Mouse (Mus musculus) C2C12 (cell line): ENCODE data around the gene Brpf1. TPM values are rescaled to one million over a fixed set of nuclear protein-coding genes. Genes with fewer than 3 reads are reported as not detected.

Experiments used
- H3K27me3 ChIP-seq: one replicate; pipeline ENCODE4 v1.6.1; 2011; ENCODE audit not compliant: control insufficient read depth, insufficient read depth, insufficient read length
- H3K36me3 ChIP-seq: one replicate; pipeline ENCODE4 v1.6.1; 2011; ENCODE audit not compliant: control insufficient read depth, insufficient read depth
- H3K4me3 ChIP-seq: one replicate; pipeline ENCODE4 v1.5.1; 2011; ENCODE audit warnings: mild to moderate bottlenecking, control low read depth; ENCODE audit not compliant: poor library complexity, insufficient read depth, severe bottlenecking
- H3K79me2 ChIP-seq: one replicate; pipeline ENCODE4 v1.6.1; 2011; ENCODE audit not compliant: control insufficient read depth, insufficient read depth
- H3K79me3 ChIP-seq: one replicate; pipeline ENCODE4 v1.6.1; 2011; ENCODE audit warnings: low read depth, control low read depth
- H3ac ChIP-seq: one replicate; pipeline ENCODE3; 2011; ENCODE audit warnings: low read depth; ENCODE audit not compliant: control insufficient read depth, insufficient read length
- CEBPB ChIP-seq: IDR thresholded peaks from one replicate; pipeline ENCODE4 v1.6.1; 2011; ENCODE audit warnings: low read depth, mild to moderate bottlenecking, control low read depth, moderate library complexity
- CTCF ChIP-seq: IDR thresholded peaks from one replicate; pipeline ENCODE4 v1.5.1; 2011; ENCODE audit not compliant: control insufficient read depth, insufficient read depth, insufficient read length
- FOSL1 ChIP-seq: IDR thresholded peaks from one replicate; pipeline ENCODE4 v1.8.0; 2011; ENCODE audit warnings: mild to moderate bottlenecking, low read length; ENCODE audit not compliant: poor library complexity, insufficient read depth, severe bottlenecking
- MAX ChIP-seq: IDR thresholded peaks from one replicate; pipeline ENCODE4 v1.6.1; 2011; ENCODE audit warnings: mild to moderate bottlenecking, control low read depth
- MYOD1 ChIP-seq: IDR thresholded peaks from one replicate; pipeline ENCODE4 v1.6.1; 2011; ENCODE audit warnings: low read depth; ENCODE audit not compliant: control insufficient read depth, insufficient read length
- MYOG ChIP-seq: IDR thresholded peaks from one replicate; pipeline ENCODE4 v1.6.1; 2011; ENCODE audit not compliant: control insufficient read depth, insufficient read length; ENCODE audit errors: extremely low read depth
- USF1 ChIP-seq: IDR thresholded peaks from one replicate; pipeline ENCODE4 v1.6.1; 2011; ENCODE audit warnings: low read depth, mild to moderate bottlenecking, control low read depth, moderate library complexity
- polyA plus RNA-seq: library from polyadenylated mRNA; unstranded; fragments of >200 nt; fragmentation: generic; extraction: Trizol; gene quantifications from one replicate; pipeline ENCODE4 v1.2.1, GENCODE M21; 2012; ENCODE audit warnings: missing spikeins

Brpf1 gene
- polyA plus RNA-seq, 1 experiment = 16.1 TPM

DNA sequence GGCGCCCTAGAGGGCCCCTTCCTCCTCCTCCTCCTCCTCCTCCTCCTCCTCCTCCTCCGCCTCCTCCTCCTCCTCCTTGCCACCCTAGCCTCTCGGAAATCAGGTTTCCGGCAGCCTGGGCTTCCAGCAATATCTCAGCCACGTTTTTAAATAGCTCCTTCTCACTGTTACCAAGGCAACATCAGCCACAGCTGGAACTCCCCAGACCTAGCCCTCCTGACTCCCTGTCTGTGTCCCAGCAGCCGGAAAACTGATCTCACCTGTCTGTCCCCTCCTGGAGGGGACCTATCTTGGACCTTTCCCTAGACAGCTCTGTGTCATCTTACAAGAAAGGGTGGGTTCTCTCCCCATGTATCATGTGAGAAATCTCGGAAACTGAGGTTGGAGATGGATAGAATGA is 35.4 kb downstream of the Brpf1 start:
- TF ChIP-seq CTCF (no peak), MAX (no peak), MYOD1 (no peak), CEBPB (no peak), MYOG (no peak), FOSL1 (no peak), USF1 (no peak)
- H3K36me3 ChIP-seq = peaks cover 17% of the 10 kb centered on the region
- H3ac ChIP-seq = no peak overlapping the region
- peaks cover 7% of the 10 kb centered on the region for H3K79me2 ChIP-seq
- no peak overlapping the region for H3K4me3 ChIP-seq
- H3K79me3 ChIP-seq = no peaks in the 10 kb centered on the region
- H3K27me3 ChIP-seq = no peaks in the 10 kb centered on the region

- Histone ChIP-seq H3ac (peak within 1 kb of the TSS; percentile 73), H3K79me3 (no peaks in the 10 kb centered on the region), H3K36me3 (peaks cover 7% of the 10 kb centered on the region), H3K4me3 (peak within 1 kb of the TSS; percentile 40), H3K27me3 (no peaks in the 10 kb centered on the region), H3K79me2 (peaks cover 7% of the 10 kb centered on the region)
- TF ChIP-seq MYOG = no peak
- no peak for TF ChIP-seq CEBPB
- no peak for TF ChIP-seq CTCF
- no peak for TF ChIP-seq FOSL1
- TF ChIP-seq USF1 = no peak
- no peak for TF ChIP-seq MAX
- TF ChIP-seq MYOD1 = no peak
Measured at GRCm38 (mm10) chr6:113343177-113344092, 36.5 kb downstream of the Brpf1 start, which contains the start of gene Camk1. Gene Camk1, minus strand, starts transcription at chr6:113343984.

DNA sequence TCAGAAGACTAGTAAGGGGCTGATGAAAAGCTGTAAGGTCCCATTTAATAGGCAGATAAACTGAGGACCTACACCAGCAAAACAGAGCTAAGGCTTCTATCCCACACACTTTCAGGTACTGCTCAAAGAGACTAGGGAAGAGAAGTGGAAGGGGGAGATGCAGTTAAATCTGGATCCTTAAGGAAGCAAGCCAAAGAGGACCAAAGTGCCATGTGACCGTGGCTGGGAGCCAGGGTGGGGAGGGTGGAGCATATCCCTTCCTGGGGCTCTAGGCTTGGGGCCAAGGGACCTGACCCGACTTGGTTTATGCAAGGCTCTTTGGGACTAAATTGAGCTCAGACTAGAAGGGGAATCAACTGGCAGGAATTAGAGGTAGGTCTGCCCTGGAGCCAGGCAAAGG is 37.4 kb downstream of the Brpf1 start:
- Histone ChIP-seq H3K79me3 (no peaks in the 10 kb centered on the region), H3K79me2 (peaks cover 7% of the 10 kb centered on the region), H3ac (no peak overlapping the region), H3K27me3 (no peaks in the 10 kb centered on the region), H3K4me3 (no peak overlapping the region), H3K36me3 (peaks cover 4% of the 10 kb centered on the region)
- TF ChIP-seq USF1 (peak; percentile 59), CEBPB (no peak), MYOD1 (no peak)

DNA sequence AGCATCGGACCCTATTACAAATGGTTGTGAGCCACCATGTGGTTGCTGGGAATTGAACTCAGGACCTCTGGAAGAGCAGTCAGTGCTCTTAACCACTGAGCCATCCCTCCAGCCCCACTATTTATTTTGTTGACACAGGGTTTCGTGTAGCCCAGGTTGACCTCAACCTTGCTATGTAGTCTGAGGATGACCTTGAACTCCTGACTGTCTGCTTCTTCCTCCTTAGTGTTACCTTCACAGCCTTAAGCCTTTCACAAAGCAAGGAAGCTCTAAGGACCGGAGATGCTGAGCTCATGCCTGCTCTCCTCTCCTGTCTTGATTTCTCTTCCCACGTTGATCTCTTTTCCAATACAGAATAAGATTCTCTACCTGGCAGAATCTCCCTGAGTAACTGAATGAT is 40.0 kb downstream of the Brpf1 start:
- peaks cover 7% of the 10 kb centered on the region for H3K79me2 ChIP-seq
- no peak overlapping the region for H3K4me3 ChIP-seq
- H3K79me3 ChIP-seq = no peaks in the 10 kb centered on the region
- H3ac ChIP-seq = no peak overlapping the region
- no peak for TF ChIP-seq MYOG
- no peak for TF ChIP-seq MAX
- H3K36me3 ChIP-seq = no peaks in the 10 kb centered on the region
- no peaks in the 10 kb centered on the region for H3K27me3 ChIP-seq

DNA sequence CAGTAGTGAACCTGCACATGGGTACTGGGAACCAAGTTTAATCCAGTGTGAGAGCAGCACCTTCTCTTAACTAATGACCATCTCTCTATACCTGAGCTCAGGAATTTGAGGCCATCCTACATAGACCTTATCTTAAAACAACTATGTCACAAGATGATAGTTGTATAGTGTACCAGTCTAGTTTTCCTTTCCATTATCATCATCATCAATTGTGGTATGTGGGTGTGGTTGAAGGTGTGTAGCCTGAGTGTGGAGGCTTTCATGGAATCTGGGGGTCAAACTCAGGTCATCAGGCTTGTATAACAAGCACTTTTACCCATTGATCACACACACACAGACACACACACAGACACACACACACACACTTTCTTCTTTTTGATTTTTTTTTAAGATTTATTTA is 43.6 kb downstream of the Brpf1 start:
- TF ChIP-seq USF1 (no peak), FOSL1 (no peak), CTCF (no peak), MYOG (no peak), MYOD1 (no peak), MAX (no peak), CEBPB (no peak)
- H3K27me3 ChIP-seq = no peaks in the 10 kb centered on the region
- H3K36me3 ChIP-seq = no peaks in the 10 kb centered on the region
- no peak overlapping the region for H3K4me3 ChIP-seq
- H3ac ChIP-seq = no peak overlapping the region
- H3K79me2 ChIP-seq = no peaks in the 10 kb centered on the region
- H3K79me3 ChIP-seq = no peaks in the 10 kb centered on the region

- H3K4me3 ChIP-seq = no peak overlapping the region
- TF ChIP-seq CTCF (no peak), MAX (no peak)
- H3K36me3 ChIP-seq = no peaks in the 10 kb centered on the region
- no peaks in the 10 kb centered on the region for H3K79me3 ChIP-seq
- H3K27me3 ChIP-seq = no peaks in the 10 kb centered on the region
- H3ac ChIP-seq = no peak overlapping the region
- H3K79me2 ChIP-seq = no peaks in the 10 kb centered on the region
Measured at GRCm38 (mm10) chr6:113351161-113351560, 44.2 kb downstream of the Brpf1 start.
